Mouse (Mus musculus): ENCODE data around the gene Plp2.
"Not testable (repeated sequence)": the region's sequence is repeated elsewhere in the genome, so short reads cannot be mapped to it uniquely, and the experiment has no call there.

Gene Plp2

GRCm38 (mm10) chrX:7670921-7671623 is at the start of gene Plp2:
TSS of gene Plp2 (minus strand) at chrX:7671390.
- DNase-seq (ENCODE audit: low spot score): no peak

- DNase-seq (ENCODE audit: low spot score): not testable (repeated sequence)
Measured at GRCm38 (mm10) chrX:7716058-7716457, 44.9 kb upstream of the Plp2 start.

GRCm38 (mm10) chrX:7714135-7714899 is 43.1 kb upstream of the Plp2 start, which contains the start of gene Wdr45:
TSS of gene Wdr45 (plus strand) at chrX:7714333.
- DNase-seq (ENCODE audit: low spot score): peak; percentile 59

- DNase-seq (ENCODE audit: low spot score): not testable (repeated sequence)
Measured at GRCm38 (mm10) chrX:7713764-7714134, 42.6 kb upstream of the Plp2 start.

- DNase-seq (ENCODE audit: low spot score): peak; percentile 13
Measured at GRCm38 (mm10) chrX:7696954-7697381, 25.8 kb upstream of the Plp2 start, which contains the start of gene Gpkow. TSS of gene Gpkow (plus strand) at chrX:7697131.

- no peak for DNase-seq (ENCODE audit: low spot score)
Measured at GRCm38 (mm10) chrX:7696520-7696919, 25.3 kb upstream of the Plp2 start.

- no peak for DNase-seq (ENCODE audit: low spot score)
Measured at GRCm38 (mm10) chrX:7692862-7693261, 21.7 kb upstream of the Plp2 start.

- no peak for DNase-seq (ENCODE audit: low spot score)
Measured at GRCm38 (mm10) chrX:7690486-7690885, 19.3 kb upstream of the Plp2 start.

GRCm38 (mm10) chrX:7688321-7688720 is 17.1 kb upstream of the Plp2 start:
- DNase-seq (ENCODE audit: low spot score): no peak

- DNase-seq (ENCODE audit: low spot score): no peak
Measured at GRCm38 (mm10) chrX:7680864-7681263, 9.7 kb upstream of the Plp2 start, which contains the start of gene Magix. TSS of gene Magix (minus strand) at chrX:7681251.

GRCm38 (mm10) chrX:7680057-7680412 is 8.8 kb upstream of the Plp2 start:
- no peak for DNase-seq (ENCODE audit: low spot score)

- DNase-seq (ENCODE audit: low spot score): no peak
Measured at GRCm38 (mm10) chrX:7679405-7680056, 8.3 kb upstream of the Plp2 start.

- DNase-seq (ENCODE audit: low spot score): no peak
Measured at GRCm38 (mm10) chrX:7678986-7679385, 7.8 kb upstream of the Plp2 start.

GRCm38 (mm10) chrX:7675001-7675380 is 3.8 kb upstream of the Plp2 start:
- DNase-seq (ENCODE audit: low spot score): no peak

GRCm38 (mm10) chrX:7674284-7675000 is 3.3 kb upstream of the Plp2 start:
- no peak for DNase-seq (ENCODE audit: low spot score)

GRCm38 (mm10) chrX:7673578-7674281 is 2.5 kb upstream of the Plp2 start:
- DNase-seq (ENCODE audit: low spot score): no peak

GRCm38 (mm10) chrX:7672739-7673138 is 1.5 kb upstream of the Plp2 start:
- DNase-seq (ENCODE audit: low spot score): no peak

GRCm38 (mm10) chrX:7670390-7670881 is 754 bp downstream of the Plp2 start:
- DNase-seq (ENCODE audit: low spot score): no peak

- DNase-seq (ENCODE audit: low spot score): no peak
Measured at GRCm38 (mm10) chrX:7665739-7666502, 5.3 kb downstream of the Plp2 start.

GRCm38 (mm10) chrX:7664791-7665190 is 6.4 kb downstream of the Plp2 start:
- DNase-seq (ENCODE audit: low spot score): no peak

GRCm38 (mm10) chrX:7662936-7663335 is 8.3 kb downstream of the Plp2 start:
- no peak for DNase-seq (ENCODE audit: low spot score)
